Mouse (Mus musculus) embryonic facial prominence, embryonic 14.5 days (tissue): Measurements from ENCODE around the gene Sub1. TPM values are rescaled to one million over a fixed set of nuclear protein-coding genes. Genes with fewer than 3 reads are reported as not detected.

Source experiments
- ATAC-seq: fragments of 200-750 bp; cut with Nextera tagmentation; 2 replicates; pipeline ENCODE4 v1.8.0; 2017; ENCODE audit warnings: low read depth, moderate number of reproducible peaks, moderate TSS enrichment
- DNase-seq: peaks from one replicate; pipeline ENCODE4 v3.0.0-alpha.2; 2015; ENCODE audit warnings: low spot score
- H3K27ac ChIP-seq: fragments of 300-500 bp; sonication (generic); replicated peaks from 2 replicates; pipeline ENCODE4 v1.5.1; 2014; ENCODE audit warnings: low read depth, mild to moderate bottlenecking, low read length, moderate library complexity
- H3K27me3 ChIP-seq: fragments of 300-500 bp; sonication (generic); replicated peaks from 2 replicates; pipeline ENCODE4 v1.6.1; 2014; ENCODE audit warnings: low read length; ENCODE audit not compliant: control insufficient read depth, insufficient read depth
- H3K36me3 ChIP-seq: fragments of 300-500 bp; sonication (generic); 2 replicates; pipeline ENCODE4 v1.6.1; 2014; ENCODE audit warnings: low read length, mixed read lengths; ENCODE audit not compliant: control insufficient read depth, insufficient read depth
- H3K4me1 ChIP-seq: fragments of 300-500 bp; sonication (generic); 2 replicates; pipeline ENCODE4 v1.6.1; 2014; ENCODE audit warnings: antibody characterized with exemption, low read length; ENCODE audit not compliant: control insufficient read depth, insufficient read depth
- H3K4me2 ChIP-seq: fragments of 300-500 bp; sonication (generic); 2 replicates; pipeline ENCODE4 v1.6.1; 2014; ENCODE audit warnings: low read depth, mild to moderate bottlenecking, low read length, moderate library complexity, mixed read lengths
- H3K4me3 ChIP-seq: fragments of 300-500 bp; sonication (generic); 2 replicates; pipeline ENCODE4 v1.5.1; 2014; ENCODE audit warnings: low read depth, mild to moderate bottlenecking, low read length
- H3K9ac ChIP-seq: fragments of 300-500 bp; sonication (generic); 2 replicates; pipeline ENCODE4 v1.6.1; 2014; ENCODE audit warnings: low read depth, mild to moderate bottlenecking, low read length, moderate library complexity, mixed read lengths
- H3K9me3 ChIP-seq: fragments of 300-500 bp; sonication (generic); 2 replicates; pipeline ENCODE4 v1.6.1; 2016; ENCODE audit warnings: low read length; ENCODE audit not compliant: control insufficient read depth
- WGBS: fragments of 180-500 bp; shearing (Covaris S2); extraction: QIAGEN DNeasy Blood & Tissue Kit; methylation state at CpG from one replicate; pipeline ENCODE4 v1.1.7; 2014; 5-methylcytosine and 5-hydroxymethylcytosine counted together
- polyA plus RNA-seq: library from polyadenylated mRNA; unstranded; fragments of >200 nt; fragmentation: Nextera tagmentation; extraction: Ambion mirVana; gene quantifications from 2 replicates; pipeline ENCODE4 v1.2.1, GENCODE M21; 2014

Gene Sub1
- polyA plus RNA-seq, 1 experiment from 2014 or later = 685 TPM

DNA sequence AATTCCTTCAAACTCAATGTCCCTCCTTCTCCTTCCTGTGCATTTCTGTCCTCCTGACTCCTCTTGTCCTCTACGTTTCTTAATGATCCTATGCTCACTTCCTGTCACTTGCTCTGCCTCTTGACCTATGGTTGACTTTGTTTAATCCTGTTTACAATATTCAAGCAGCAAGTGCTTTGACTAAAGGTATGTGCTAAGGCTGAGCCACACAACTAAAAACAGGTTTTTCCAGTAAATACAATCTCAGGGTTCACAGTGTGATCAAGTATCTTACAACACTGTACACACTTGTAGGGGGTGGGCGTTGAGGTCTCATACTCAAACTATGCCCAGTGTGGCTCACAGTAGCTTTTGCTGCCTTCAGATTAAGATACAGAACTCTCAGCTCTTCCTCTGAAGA lies 8.9 kb downstream of the Sub1 start:
- Histone ChIP-seq H3K36me3 (peaks cover 98% of the 10 kb centered on the region), H3K9ac (no peak overlapping the region), H3K4me1 (no peaks in the 10 kb centered on the region), H3K9me3 (no peaks in the 10 kb centered on the region), H3K4me2 (no peak overlapping the region), H3K27ac (no peak overlapping the region), H3K27me3 (no peaks in the 10 kb centered on the region), H3K4me3 (no peak overlapping the region)
- WGBS = 62% methylated on average over 2 of the region's 2 CpGs
- DNase-seq (peak; percentile 48), ATAC-seq (peak; percentile 78)

DNA sequence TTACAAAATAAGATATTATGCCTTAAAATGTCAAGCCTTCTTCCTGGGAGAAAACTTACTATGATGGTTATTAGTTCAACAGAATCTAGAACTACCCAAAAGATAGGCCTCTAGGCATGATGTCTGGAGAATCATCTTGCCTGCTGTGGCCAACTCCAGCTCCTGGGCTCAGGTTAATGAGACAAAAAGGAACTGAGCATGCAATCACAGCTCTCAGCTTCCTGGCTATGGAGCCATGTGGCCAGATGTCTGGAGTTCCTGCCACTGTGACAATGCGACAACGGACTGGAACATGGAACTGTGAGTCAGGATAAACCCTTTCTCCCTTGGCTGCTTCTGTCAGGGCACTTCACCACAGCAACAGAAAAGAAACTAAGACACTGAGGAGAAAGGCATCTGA lies 14.8 kb downstream of the Sub1 start:
- DNase-seq (no peak), ATAC-seq (no peak)
- Histone ChIP-seq H3K27ac (no peak overlapping the region), H3K27me3 (no peaks in the 10 kb centered on the region), H3K9me3 (no peaks in the 10 kb centered on the region), H3K36me3 (peaks cover 77% of the 10 kb centered on the region), H3K4me3 (no peak overlapping the region), H3K4me2 (no peak overlapping the region), H3K4me1 (no peaks in the 10 kb centered on the region), H3K9ac (no peak overlapping the region)
- WGBS = 85% methylated on average over 2 of the region's 2 CpGs

DNA sequence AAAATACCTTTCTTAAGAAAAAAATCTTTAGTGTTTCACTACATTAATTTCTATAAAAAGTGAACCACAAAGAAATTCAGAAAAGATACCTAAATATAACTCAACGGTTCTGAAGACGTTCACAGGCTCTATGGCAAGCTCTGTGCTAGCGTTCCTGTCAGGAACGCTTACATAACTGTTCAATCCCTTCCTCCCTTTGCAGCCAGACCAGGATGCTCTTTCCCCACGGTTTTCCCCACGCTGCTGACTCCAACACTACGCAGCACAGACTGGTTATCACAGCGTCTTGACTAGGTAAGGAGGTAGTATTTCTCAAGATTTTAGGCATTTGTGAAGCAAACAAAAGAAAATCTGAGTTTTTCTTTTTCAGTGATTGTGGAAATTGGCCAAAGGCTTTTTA lies 15.3 kb downstream of the Sub1 start:
- H3K4me1 ChIP-seq = no peaks in the 10 kb centered on the region
- 92% methylated on average over 8 of the region's 8 CpGs for WGBS
- no peak overlapping the region for H3K4me3 ChIP-seq

DNA sequence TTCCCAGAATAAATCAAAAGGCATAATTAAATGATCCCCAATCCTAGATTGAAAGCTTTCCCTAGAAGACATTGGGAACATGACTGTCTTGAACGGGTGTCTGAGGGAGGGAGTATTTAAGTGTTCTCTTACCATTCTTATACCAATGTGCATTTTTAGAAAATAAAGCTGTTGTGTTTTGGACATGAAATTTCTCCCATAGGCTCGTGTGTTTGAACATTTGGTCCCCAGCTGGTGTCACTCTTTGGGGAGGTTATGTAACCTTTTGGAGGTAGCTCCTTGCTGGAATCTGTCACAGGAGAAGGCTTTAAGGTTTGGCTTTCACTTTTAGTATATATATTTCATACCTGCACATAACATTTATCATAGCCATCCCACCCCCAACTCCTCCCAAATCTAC lies 18.6 kb downstream of the Sub1 start:
- DNase-seq (no peak), ATAC-seq (no peak)
- 82% methylated on average over 2 of the region's 2 CpGs for WGBS
- Histone ChIP-seq H3K9me3 (0 out of 2 replicates have a peak, but pooled peaks cover 6% of the 10 kb centered on the region), H3K36me3 (peaks cover 40% of the 10 kb centered on the region), H3K27ac (no peak overlapping the region), H3K4me2 (no peak overlapping the region), H3K27me3 (no peaks in the 10 kb centered on the region), H3K4me3 (no peak overlapping the region), H3K4me1 (no peaks in the 10 kb centered on the region), H3K9ac (no peak overlapping the region)

More for the DNA sequence above, 15.3 kb downstream of the Sub1 start:
- Histone ChIP-seq H3K9me3 (no peaks in the 10 kb centered on the region), H3K36me3 (peaks cover 72% of the 10 kb centered on the region), H3K27me3 (no peaks in the 10 kb centered on the region), H3K9ac (no peak overlapping the region), H3K4me2 (no peak overlapping the region), H3K27ac (no peak overlapping the region)
- DNase-seq (no peak), ATAC-seq (no peak)

DNA sequence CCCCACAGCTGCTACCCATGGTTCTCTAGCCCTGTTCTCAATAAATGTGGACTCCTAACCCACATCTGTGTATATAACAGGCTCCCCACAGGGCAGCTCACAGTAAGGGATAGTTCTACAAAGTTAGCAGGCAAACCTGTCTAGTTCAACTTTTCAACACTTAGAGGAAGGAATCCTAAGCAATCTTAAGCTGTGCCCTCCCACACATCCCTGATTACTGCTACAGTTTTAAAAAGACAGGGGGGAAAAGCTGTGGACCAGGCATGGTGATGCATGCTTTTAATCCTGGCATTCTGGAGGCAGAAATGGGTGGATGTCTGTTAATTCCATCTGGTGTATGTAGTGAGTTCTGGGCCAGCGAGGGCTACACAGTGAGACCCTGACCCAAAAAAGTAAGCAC lies 19.7 kb downstream of the Sub1 start:
- Histone ChIP-seq H3K9ac (no peak overlapping the region), H3K9me3 (0 out of 2 replicates have a peak, but pooled peaks cover 6% of the 10 kb centered on the region), H3K27me3 (no peaks in the 10 kb centered on the region), H3K4me1 (no peaks in the 10 kb centered on the region), H3K4me3 (no peak overlapping the region), H3K4me2 (no peak overlapping the region), H3K27ac (no peak overlapping the region), H3K36me3 (peaks cover 29% of the 10 kb centered on the region)
- ATAC-seq (no peak), DNase-seq (no peak)
- 87% methylated on average over 1 of the region's 1 CpGs for WGBS

DNA sequence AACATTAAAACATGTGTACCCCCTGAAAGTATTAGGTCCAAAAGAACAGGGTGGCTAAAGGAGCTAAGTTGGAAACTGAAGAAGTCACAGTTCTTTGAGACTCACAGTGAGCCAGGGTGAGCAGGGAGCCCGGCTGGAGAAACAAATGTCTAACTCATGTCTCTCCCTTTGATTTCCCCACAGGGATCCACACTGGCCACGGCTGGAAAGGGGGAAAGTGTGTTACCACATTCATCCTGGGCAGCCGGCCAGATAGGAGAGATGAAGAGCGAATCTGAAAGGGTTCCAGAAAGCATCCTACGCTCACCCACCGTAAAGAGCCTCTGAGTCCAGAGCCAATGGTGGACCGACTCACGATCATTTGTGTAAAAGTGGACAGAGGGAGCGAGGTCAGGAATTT lies 20.9 kb downstream of the Sub1 start:
- ATAC-seq = no peak
- 82% methylated on average over 9 of the region's 9 CpGs for whole genome bisulfite sequencing
- Histone ChIP-seq H3K4me3 (no peak overlapping the region), H3K4me2 (no peak overlapping the region), H3K36me3 (peaks cover 17% of the 10 kb centered on the region), H3K4me1 (no peaks in the 10 kb centered on the region), H3K9me3 (0 out of 2 replicates have a peak, but pooled peaks cover 6% of the 10 kb centered on the region), H3K9ac (no peak overlapping the region), H3K27me3 (no peaks in the 10 kb centered on the region), H3K27ac (no peak overlapping the region)
- peak; percentile 6 for DNase-seq

DNA sequence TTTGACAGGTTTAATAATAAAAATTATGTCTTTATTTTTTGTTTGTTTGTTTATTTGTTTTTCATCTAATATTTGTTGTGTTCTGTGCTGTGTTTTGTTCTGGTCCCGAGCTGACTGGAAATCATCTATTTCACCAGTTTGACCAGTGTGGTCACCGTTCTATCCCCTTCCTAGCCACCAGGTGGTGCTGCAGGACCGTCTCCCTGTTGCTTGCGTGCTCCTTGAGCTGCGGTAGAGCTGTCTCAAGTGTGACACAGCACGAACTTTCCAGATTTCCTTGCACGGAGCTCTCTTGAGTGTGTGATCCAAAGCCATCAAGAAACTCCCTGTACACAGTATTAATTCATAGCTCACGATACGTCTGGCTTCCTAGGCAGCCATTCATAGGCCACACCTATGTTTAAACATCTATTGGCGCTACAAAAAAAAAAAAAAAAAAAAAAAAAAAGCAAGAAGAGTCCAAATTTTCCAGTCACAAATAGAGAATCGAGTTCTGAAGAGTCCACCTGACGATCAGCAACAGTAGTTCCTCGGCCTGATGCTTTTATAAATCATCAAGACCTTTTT lies 24.8 kb downstream of the Sub1 start:
- DNase-seq (peak; percentile 88), ATAC-seq (peak; percentile 76; the same call in 1 of the 2 replicates)
- 26% methylated on average over 13 of the region's 13 CpGs for WGBS
- no peak overlapping the region for H3K9ac ChIP-seq
- H3K4me3 ChIP-seq = no peak overlapping the region
- 0 out of 2 replicates have a peak, but pooled peaks cover 6% of the 10 kb centered on the region for H3K9me3 ChIP-seq
- no peaks in the 10 kb centered on the region for H3K36me3 ChIP-seq
- H3K4me1 ChIP-seq = no peaks in the 10 kb centered on the region
- H3K4me2 ChIP-seq = peak overlapping the region; percentile 21; the same call in 1 of the 2 replicates
- no peaks in the 10 kb centered on the region for H3K27me3 ChIP-seq
- no peak overlapping the region for H3K27ac ChIP-seq

DNA sequence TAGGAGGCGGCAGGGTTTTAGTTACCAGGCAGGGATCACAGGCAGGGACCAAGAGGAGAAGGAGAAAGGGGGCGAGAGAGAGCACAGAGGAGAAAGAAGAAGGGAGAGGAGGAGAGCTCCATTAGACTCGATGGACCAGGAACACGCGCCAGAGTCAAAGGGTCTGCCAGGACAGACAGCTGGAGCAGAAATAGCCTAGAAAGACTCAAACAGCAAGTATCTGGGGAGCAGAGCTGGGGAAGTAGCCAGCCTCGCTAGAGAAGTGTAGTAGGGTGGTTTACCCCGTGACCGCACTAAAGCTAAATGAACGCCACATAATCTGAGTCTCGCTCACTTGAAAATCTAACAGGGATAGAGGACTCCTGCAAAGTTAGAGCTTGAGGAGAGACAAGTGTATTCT lies 26.2 kb downstream of the Sub1 start:
- 74% methylated on average over 10 of the region's 10 CpGs for WGBS
- no peaks in the 10 kb centered on the region for H3K4me1 ChIP-seq
- no peak overlapping the region for H3K9ac ChIP-seq
- no peak overlapping the region for H3K4me2 ChIP-seq
- no peaks in the 10 kb centered on the region for H3K27me3 ChIP-seq
- H3K27ac ChIP-seq = no peak overlapping the region
- DNase-seq (no peak), ATAC-seq (no peak)
- H3K4me3 ChIP-seq = no peak overlapping the region
- no peaks in the 10 kb centered on the region for H3K36me3 ChIP-seq
- H3K9me3 ChIP-seq = 0 out of 2 replicates have a peak, but pooled peaks cover 6% of the 10 kb centered on the region

DNA sequence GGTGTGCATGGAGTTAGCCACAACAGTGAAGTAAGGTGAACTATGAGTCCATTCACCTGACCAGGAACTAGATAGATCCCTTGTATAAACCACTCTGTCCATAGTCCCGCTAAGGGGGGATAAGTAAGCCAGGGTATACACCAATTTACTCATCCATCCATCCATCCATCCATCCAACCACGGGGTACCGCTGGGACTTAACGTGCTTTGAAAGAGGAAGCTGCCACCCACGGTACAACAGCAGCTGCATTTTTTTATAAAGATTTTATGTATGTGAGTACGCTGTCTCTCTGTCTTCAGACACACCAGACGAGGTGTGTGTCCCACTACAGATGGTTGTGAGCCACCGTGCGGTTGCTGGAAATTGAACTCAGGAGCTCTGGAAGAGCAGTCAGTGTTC lies 27.9 kb downstream of the Sub1 start:
- no peaks in the 10 kb centered on the region for H3K27me3 ChIP-seq
- no peaks in the 10 kb centered on the region for H3K4me1 ChIP-seq
- no peak overlapping the region for H3K4me2 ChIP-seq
- no peak overlapping the region for H3K4me3 ChIP-seq
- no peak overlapping the region for H3K9ac ChIP-seq
- H3K9me3 ChIP-seq = no peaks in the 10 kb centered on the region
- 81% methylated on average over 9 of the region's 9 CpGs for WGBS
- H3K27ac ChIP-seq = no peak overlapping the region
- no peaks in the 10 kb centered on the region for H3K36me3 ChIP-seq
- ATAC-seq (no peak), DNase-seq (no peak)
